Comparison of ENCODE assay signal across 22 mouse cellular contexts in the genomic region with DNA sequence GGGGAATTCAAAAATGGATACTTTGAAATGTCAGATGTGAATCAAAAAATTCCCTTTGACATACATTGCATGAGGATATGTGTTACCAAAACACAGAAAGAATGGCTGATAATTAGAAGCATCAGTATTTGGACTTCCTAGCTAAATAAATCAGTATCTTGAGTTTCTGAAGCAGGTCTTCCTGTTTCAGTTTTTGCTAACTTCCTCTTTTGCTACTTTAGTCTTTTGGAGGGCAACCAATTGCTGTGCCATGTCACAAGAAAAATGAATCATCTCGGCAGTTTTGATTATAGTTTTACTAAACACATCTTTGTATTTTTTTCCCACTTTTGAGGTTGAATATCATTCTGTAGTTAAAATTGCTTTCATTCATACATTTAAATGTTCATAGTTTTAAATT.
A peak's percentile ranks its signal among the peaks of the same experiment; 100 is the strongest.
DNase-seq lines count a peak whose midpoint lies in the region; ATAC-seq lines count a peak whose summit lies in the region.
"Had no signal": no experiment of that assay in that cellular context is flagged by ENCODE, and none has a peak within 500 bp of the region (broad histone marks: within the 10 kb centered on the region; RNA-seq: fewer than 3 reads in every experiment).

No protein-coding gene starts in this region.

- peak; percentile 69 for DNase-seq in A20 (ENCODE audit: low read depth, low spot score)
- DNase-seq in frontal cortex, postnatal 25 days (ENCODE audit: low spot score in 2 of 2), result no peak
- DNase-seq in left cerebral cortex, adult 9 months (ENCODE audit: low spot score in 2 of 2), result no peak
- no peak for DNase-seq in lung, postnatal 10 days
- DNase-seq in kidney, postnatal 36 days, result no peak
- DNase-seq: adrenal gland, adult 2 months; adrenal gland, postnatal 14 days; cerebellum, adult 11 months; cerebellum, adult 2 months; cerebellum, adult 9-11 months; cerebellum, postnatal 25 days; embryo, embryonic 11 days; gastrocnemius, adult 2 months; gastrocnemius, postnatal 14 days; heart, adult 18-20 months; heart, postnatal 10 days; heart, postnatal 36 days had no signal

- ATAC-seq in common myeloid progenitor, adult 5-6 weeks (replicated peaks; ENCODE audit: low read depth, poor library complexity, severe bottlenecking), result peak; percentile 88
- ATAC-seq in megakaryocyte, adult 5-6 weeks (ENCODE audit: poor library complexity, severe bottlenecking), result peak; percentile 80
- ATAC-seq: forebrain, embryonic 15.5 days; hindbrain, postnatal 0 days; inflammation-experienced regulatory T-cells, adult 6 months had no signal
